Comparison of ENCODE assay signal across 8 mouse cellular contexts in genomic region chr10:78756021-78756420, GRCm38 (mm10). TPM values are rescaled to one million over a fixed set of nuclear protein-coding genes. Genes with fewer than 3 reads are reported as not detected.
DNase-seq lines count a peak whose midpoint lies in the region; ATAC-seq and TF ChIP-seq lines count a peak whose summit lies in the region.
"Had no signal": no experiment of that assay in that cellular context is flagged by ENCODE, and none has a peak within 500 bp of the region (broad histone marks: within the 10 kb centered on the region; RNA-seq: fewer than 3 reads in every experiment).

No protein-coding gene starts in this region.

- no peaks in the 10 kb centered on the region for H3K9me3 ChIP-seq in limb, embryonic 14.5 days (ENCODE audit: control insufficient read depth, low read length)
- H3K9me3 ChIP-seq: hindbrain, embryonic 15.5 days had no signal

- no peak overlapping the region for H3K27ac ChIP-seq in limb, embryonic 14.5 days (replicated peaks; ENCODE audit: low read depth, low read length)
- H3K27ac ChIP-seq: hindbrain, embryonic 15.5 days had no signal

- 38% methylated on average over 6 of the region's 6 CpGs for WGBS in limb, embryonic 14.5 days

- ATAC-seq in limb, embryonic 14.5 days (ENCODE audit: low FRiP score, low read depth), result no peak

- H3K4me2 ChIP-seq in limb, embryonic 14.5 days (replicated peaks; ENCODE audit: low read depth, low read length, severe bottlenecking), result no peak overlapping the region
- H3K4me2 ChIP-seq: hindbrain, embryonic 15.5 days had no signal

- DNase-seq in ovary, adult 18-20 months (ENCODE audit: low spot score), result peak; percentile 30
- no peak for DNase-seq in ovary, postnatal 10 days (ENCODE audit: low spot score)
- DNase-seq in adrenal gland, postnatal 14 days, result peak; percentile 69
- peak; percentile 75 for DNase-seq in embryo, embryonic 11 days
- DNase-seq in kidney, adult 9 months, result peak; percentile 64
- DNase-seq in limb, embryonic 14.5 days (ENCODE audit: low spot score), result peak; percentile 47
- DNase-seq in right cerebral cortex, postnatal 4 days, result peak; percentile 86

- H3K27me3 ChIP-seq in limb, embryonic 14.5 days (ENCODE audit: control insufficient read depth, insufficient read depth, low read length), result no peaks in the 10 kb centered on the region
- H3K27me3 ChIP-seq: hindbrain, embryonic 15.5 days had no signal

- no peaks in the 10 kb centered on the region for H3K36me3 ChIP-seq in limb, embryonic 14.5 days (ENCODE audit: control insufficient read depth, insufficient read depth, low read length)
- H3K36me3 ChIP-seq: hindbrain, embryonic 15.5 days had no signal

- H3K4me1 ChIP-seq in limb, embryonic 14.5 days (ENCODE audit: control insufficient read depth, insufficient read depth, low read length), result peaks cover 3% of the 10 kb centered on the region; the same call in 1 of the 2 replicates

- TF ChIP-seq POLR2A in limb, embryonic 14.5 days (IDR thresholded peaks at IDR 0.05; ENCODE audit: borderline replicate concordance, extremely low read depth, insufficient read depth, insufficient read length), result no peak

- H3K4me3 ChIP-seq in limb, embryonic 14.5 days (replicated peaks; ENCODE audit: low read length), result no peak overlapping the region
- H3K4me3 ChIP-seq: hindbrain, embryonic 15.5 days had no signal

- H3K9ac ChIP-seq in limb, embryonic 14.5 days (ENCODE audit: low read depth, low read length, severe bottlenecking), result no peak overlapping the region
- H3K9ac ChIP-seq: hindbrain, embryonic 15.5 days had no signal

RNA-seq across cellular contexts. Expression of gene Ccdc105, which starts 3.2 kb away (rescaled TPM):
- not detected in 2 replicates for total RNA-seq in adrenal gland, postnatal 14 days (2021)
- 0.06 TPM in 1 of 2 replicates, not detected in the other for polyA plus RNA-seq in limb, embryonic 14.5 days (2012; rRNA removed)
- 0.14 TPM in 1 of 2 replicates, not detected in the other for polyA plus RNA-seq in limb, embryonic 14.5 days (2014; fragmentation: Nextera tagmentation; extraction: Ambion mirVana)

RNA-seq across cellular contexts. Expression of gene Slc1a6, which starts 24.3 kb away (rescaled TPM):
- total RNA-seq in adrenal gland, postnatal 14 days (2021), result 0.15 and 0.64 TPM in 2 replicates
- polyA plus RNA-seq in limb, embryonic 14.5 days (2012; rRNA removed), result 2.7 and 4.0 TPM in 2 replicates
- polyA plus RNA-seq in limb, embryonic 14.5 days (2014; fragmentation: Nextera tagmentation; extraction: Ambion mirVana), result 0.78 and 0.79 TPM in 2 replicates

RNA-seq across cellular contexts. Expression of gene Casp14, which starts 37.9 kb away (rescaled TPM):
- total RNA-seq in adrenal gland, postnatal 14 days (2021), result not detected in 2 replicates
- polyA plus RNA-seq in limb, embryonic 14.5 days (2012; rRNA removed), result 1.9 and 3.2 TPM in 2 replicates
- polyA plus RNA-seq in limb, embryonic 14.5 days (2014; fragmentation: Nextera tagmentation; extraction: Ambion mirVana), result 6.3 and 8.8 TPM in 2 replicates
- polyA plus RNA-seq: hindbrain, embryonic 15.5 days had no signal
